Mouse (Mus musculus): Measurements from ENCODE around the gene Uap1. TPM values are rescaled to one million over a fixed set of nuclear protein-coding genes. Genes with fewer than 3 reads are reported as not detected.

The Uap1 gene
- total RNA-seq, 2 experiments from 2014 or later: 49.1 to 55.4 TPM

GRCm38 (mm10) chr1:170173991-170174813 lies 555 bp downstream of the Uap1 start:
- peak in 1 of 2 experiments; percentile 40 for DNase-seq
- intact Hi-C loops (cut with DNase I): loop anchor here (2.0 kb wide), 2 partner anchors 37 to 39 kb away; no protein-coding TSS in a partner anchor

GRCm38 (mm10) chr1:170167781-170168180 lies 7.0 kb downstream of the Uap1 start:
- intact Hi-C loops (cut with DNase I): no loop called here
- no peak for DNase-seq

- intact Hi-C loops (cut with DNase I): no loop called here
Observed at GRCm38 (mm10) chr1:170164913-170165312, 9.8 kb downstream of the Uap1 start.

GRCm38 (mm10) chr1:170164053-170164614 lies 10.6 kb downstream of the Uap1 start:
- intact Hi-C loops (cut with DNase I): no loop called here
- no peak for DNase-seq

More at GRCm38 (mm10) chr1:170164913-170165312, 9.8 kb downstream of the Uap1 start:
- no peak for DNase-seq

- DNase-seq: no peak
- intact Hi-C loops (cut with DNase I): no loop called here
Observed at GRCm38 (mm10) chr1:170163398-170163943, 11.3 kb downstream of the Uap1 start.

- peak; percentile 57 to 64 for DNase-seq
- intact Hi-C loops (cut with DNase I): no loop called here
Observed at GRCm38 (mm10) chr1:170161852-170162251, 12.9 kb downstream of the Uap1 start.

- intact Hi-C loops (cut with DNase I): no loop called here
- DNase-seq: no peak
Observed at GRCm38 (mm10) chr1:170160397-170160938, 14.3 kb downstream of the Uap1 start.

- no peak for DNase-seq
- intact Hi-C loops (cut with DNase I): no loop called here
Observed at GRCm38 (mm10) chr1:170159707-170160106, 15.1 kb downstream of the Uap1 start.

GRCm38 (mm10) chr1:170155761-170156160 lies 19.0 kb downstream of the Uap1 start:
- intact Hi-C loops (cut with DNase I): no loop called here
- DNase-seq: no peak

- intact Hi-C loops (cut with DNase I): no loop called here
- DNase-seq: no peak
Observed at GRCm38 (mm10) chr1:170155298-170155697, 19.5 kb downstream of the Uap1 start.

- no peak for DNase-seq
- intact Hi-C loops (cut with DNase I): no loop called here
Observed at GRCm38 (mm10) chr1:170153986-170154385, 20.8 kb downstream of the Uap1 start.

- no peak for DNase-seq
- intact Hi-C loops (cut with DNase I): no loop called here
Observed at GRCm38 (mm10) chr1:170152552-170152951, 22.2 kb downstream of the Uap1 start.

GRCm38 (mm10) chr1:170150870-170151269 lies 23.9 kb downstream of the Uap1 start:
- DNase-seq: no peak
- intact Hi-C loops (cut with DNase I): no loop called here

- intact Hi-C loops (cut with DNase I): no loop called here
Observed at GRCm38 (mm10) chr1:170149756-170150155, 25.0 kb downstream of the Uap1 start.

GRCm38 (mm10) chr1:170148536-170148935 lies 26.2 kb downstream of the Uap1 start:
- DNase-seq: no peak
- intact Hi-C loops (cut with DNase I): no loop called here

More at GRCm38 (mm10) chr1:170149756-170150155, 25.0 kb downstream of the Uap1 start:
- DNase-seq: no peak

GRCm38 (mm10) chr1:170147651-170148448 lies 26.9 kb downstream of the Uap1 start:
- no peak for DNase-seq
- intact Hi-C loops (cut with DNase I): no loop called here

- DNase-seq: no peak
- intact Hi-C loops (cut with DNase I): no loop called here
Observed at GRCm38 (mm10) chr1:170145606-170146005, 29.2 kb downstream of the Uap1 start.

- DNase-seq: no peak
- intact Hi-C loops (cut with DNase I): loop anchor here (5.0 kb wide), 1 partner anchor 65 kb away; no protein-coding TSS in a partner anchor
Observed at GRCm38 (mm10) chr1:170142256-170142871, 32.4 kb downstream of the Uap1 start.

GRCm38 (mm10) chr1:170141626-170142025 lies 33.1 kb downstream of the Uap1 start:
- intact Hi-C loops (cut with DNase I): loop anchor here (5.0 kb wide), 1 partner anchor 66 kb away; no protein-coding TSS in a partner anchor
- DNase-seq: no peak
